Mouse (Mus musculus) spleen, postnatal 14 days (tissue): ENCODE results near the gene Dcakd.
"Not testable (repeated sequence)": the region's sequence is repeated elsewhere in the genome, so short reads cannot be mapped to it uniquely, and the experiment has no call there.

Source experiments
- DNase-seq, 2 experiments: peaks; one replicate each; pipeline ENCODE4 v3.0.0; 2021 to 2022; ENCODE audit warnings: low spot score in 2 of 2

Gene Dcakd

DNA sequence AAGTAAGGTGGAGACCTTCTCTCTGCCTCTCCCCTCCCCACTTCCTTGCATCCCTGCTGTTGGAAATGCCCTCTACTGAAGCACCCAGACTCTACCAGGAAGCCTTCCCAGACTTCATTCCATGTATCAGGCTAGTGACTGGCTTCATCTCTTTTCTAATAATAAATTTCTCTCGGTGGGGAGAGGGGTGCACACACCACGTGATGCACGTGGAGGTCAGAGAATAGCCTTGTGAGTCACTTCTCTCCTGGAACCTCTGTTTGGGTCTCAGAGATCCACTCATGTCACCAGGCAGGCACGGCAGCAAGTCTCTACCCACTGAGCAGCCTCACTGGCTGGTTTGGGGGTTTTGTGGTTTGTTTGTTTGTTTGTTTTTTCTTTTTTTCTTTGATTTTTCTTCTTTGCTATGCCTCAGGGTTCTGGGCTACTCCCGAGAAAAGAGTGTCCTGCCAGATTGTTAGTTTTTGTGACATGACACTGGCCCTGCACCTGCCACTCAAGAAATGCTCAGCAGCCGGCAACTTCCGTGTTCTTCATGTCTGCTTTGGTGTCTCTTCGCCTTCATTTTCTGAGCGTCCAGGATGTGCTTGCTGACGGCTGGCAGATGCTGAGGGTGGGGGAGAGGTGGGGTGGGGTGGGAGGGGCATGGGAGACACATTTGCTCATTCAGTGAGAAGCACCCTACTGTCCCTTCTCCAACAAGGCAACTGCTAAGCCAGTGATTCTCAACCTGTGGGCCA lies 46.8 kb downstream of the Dcakd start:
- DNase-seq, result no peak

DNA sequence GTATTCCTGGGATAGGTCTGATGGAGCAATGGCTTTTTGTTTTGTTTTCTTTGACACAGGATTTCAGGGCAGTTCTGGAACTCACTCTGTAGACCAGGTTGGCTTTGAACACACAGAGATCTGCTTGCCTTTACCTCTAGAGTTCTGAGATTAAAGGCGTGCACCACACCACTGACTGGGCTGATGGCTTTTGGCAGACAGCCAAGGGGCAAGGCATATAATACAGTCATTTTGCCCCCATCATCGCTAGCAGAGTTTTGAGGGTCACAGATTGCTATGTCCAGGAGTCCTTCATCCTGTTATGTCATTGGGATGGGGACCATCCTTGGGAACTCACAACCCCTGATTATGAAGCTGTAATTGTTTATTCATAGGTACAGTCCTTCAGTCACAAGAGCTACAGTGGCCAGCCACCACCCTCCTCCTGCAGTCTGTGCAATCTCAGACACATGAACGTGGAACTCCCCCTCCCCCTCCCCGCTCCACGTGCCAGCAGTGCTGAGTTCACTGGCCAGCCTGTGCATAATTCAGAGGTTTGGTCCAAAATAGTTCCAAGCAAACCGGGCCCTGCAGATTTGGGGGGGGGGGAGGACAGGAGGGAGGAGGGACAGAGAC lies 50.0 kb downstream of the Dcakd start:
- no peak for DNase-seq

DNA sequence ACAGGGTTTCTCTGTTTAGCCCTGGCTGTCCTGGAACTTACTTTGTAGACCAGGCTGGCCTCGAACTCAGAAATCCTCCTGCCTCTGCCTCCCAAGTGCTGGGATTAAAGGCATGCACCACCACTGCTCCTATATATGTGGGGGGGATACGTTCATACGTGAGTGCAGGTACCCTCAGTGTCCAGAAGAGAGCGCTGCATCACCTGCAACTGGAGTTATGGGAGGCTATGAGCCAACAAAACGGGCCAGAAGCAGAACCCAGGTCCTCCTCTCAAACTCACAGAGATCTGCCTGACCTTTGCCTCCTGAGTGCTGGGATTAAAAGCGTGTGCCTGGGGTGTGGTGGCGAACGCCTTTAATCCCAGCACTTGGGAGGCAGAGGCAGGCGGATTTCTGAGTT lies 52.2 kb downstream of the Dcakd start:
- DNase-seq, result not testable (repeated sequence)

DNA sequence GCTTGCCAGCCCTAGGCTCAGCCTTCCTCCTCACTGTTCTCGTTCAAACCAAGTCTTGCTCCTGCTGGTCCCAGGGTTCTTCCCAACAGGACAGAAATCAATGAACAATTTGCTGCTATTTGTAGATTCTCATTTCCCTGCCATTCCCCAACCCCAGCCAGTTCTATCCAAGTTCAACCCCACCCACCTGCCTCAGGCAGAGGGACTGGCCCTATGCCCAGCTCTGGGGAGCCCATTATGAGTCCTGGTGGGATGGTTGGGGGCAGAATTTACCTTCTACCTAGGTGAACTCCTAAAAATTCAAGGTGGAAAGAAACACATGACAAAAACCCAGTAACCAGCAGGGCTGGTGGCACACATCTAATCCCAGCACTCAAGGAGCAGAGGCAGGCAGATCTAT lies 55.8 kb downstream of the Dcakd start:
- no peak for DNase-seq

DNA sequence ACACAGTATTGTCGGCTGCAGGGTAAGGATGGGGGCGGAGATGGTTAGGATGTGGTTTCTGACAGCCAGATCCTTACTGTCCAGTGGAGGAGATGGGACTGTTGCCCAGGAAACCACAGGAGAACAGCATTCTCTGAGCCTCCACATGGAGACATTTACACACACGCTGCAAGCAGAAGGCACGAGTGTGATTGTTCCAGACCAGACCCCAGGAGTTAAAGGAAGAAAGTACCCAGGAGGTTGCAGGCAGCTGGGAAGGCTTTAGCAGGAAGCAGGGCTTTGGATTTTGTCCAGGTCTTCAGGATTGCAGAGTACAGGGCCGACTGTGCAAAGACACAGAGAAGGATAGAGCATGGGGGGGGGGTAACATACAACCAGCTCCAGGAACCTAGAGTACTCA lies 56.5 kb downstream of the Dcakd start:
- DNase-seq, result no peak

DNA sequence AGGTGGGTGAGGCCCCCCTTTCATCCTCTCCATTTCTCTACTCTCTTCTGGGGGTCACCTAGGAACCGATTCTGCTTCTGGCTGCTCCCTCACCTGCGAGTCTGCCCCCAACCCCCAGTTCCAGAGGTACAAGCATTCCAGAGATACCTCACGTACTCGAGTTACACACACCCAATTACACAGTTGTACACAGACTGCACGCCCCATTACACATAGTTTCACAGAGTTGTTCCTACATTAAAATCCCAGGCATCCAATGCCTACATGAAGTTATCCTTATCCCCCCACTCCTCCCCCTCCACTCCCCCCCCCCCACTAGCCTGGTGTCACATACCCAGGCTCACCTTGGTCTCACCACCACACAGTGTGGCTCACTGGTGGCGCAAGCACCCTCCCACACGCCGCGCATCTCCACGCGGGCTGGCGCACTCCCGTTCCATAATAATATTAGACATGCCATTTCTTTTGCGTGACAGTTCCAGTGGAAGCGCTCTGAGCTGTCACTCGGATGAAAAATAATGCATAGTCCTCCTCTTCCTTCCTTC lies 63.5 kb downstream of the Dcakd start:
- no peak for DNase-seq

DNA sequence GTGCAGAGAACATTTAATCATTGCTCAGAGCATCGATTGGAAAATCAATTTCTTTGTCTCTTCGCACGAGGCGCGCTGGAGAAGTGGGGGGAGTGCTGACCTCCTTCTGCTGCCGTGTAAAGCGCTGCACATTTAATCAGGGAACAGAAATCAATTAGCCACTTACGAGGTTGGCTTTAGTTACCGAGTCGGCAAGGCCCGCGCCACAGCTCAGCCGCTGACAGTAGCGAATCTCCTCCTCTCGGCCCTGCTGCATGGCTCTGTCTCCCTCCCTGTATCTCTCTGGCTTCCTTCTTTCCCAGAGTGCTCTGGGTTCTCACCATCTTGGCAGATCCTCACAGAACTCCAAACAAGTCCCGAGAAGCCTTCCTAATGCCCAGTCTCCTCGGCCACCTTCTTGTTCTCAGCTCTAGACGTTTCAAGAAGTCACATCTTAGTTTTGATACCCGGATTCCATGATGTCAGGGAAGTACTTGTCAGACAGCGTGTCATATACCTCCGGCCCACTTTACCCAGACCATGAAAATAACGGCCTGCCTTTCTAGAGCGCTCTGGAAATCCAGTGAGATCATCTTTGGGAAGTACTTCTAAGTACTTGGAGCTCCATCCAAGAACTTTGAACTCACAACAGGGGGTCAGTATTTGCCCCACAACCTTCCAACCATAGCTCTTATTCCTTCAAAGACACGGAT lies 64.1 kb downstream of the Dcakd start:
- DNase-seq, result no peak

DNA sequence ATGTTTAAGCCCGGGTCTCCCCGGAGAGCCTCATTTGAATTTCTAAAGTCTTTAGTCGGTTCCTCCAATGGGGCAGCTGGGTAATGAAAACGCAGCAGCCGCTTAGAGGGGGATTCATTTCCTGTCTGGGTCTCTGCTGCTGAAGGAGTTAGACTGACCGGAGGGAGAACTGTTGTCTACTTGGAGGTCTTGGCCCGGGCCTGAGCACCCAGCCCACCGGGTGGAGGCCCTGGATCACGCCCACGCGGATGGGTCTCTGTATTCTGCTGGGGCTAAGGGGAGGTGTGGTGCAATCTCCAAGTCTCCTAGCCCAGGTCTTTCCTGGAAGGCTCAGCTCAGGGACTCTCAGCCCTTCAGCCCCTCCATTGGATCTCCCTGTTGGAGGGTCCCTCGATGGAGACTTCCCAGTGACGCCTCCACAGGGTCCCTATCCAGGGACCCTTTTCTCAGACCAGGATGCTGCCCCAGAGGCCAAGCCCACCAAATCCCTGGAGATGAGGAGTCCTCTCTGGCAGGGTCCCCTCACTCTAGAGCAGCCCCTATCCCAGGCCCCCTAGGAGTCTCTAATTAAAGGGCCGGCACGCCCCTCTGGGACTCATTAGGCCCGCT lies 64.8 kb downstream of the Dcakd start:
- no peak for DNase-seq

DNA sequence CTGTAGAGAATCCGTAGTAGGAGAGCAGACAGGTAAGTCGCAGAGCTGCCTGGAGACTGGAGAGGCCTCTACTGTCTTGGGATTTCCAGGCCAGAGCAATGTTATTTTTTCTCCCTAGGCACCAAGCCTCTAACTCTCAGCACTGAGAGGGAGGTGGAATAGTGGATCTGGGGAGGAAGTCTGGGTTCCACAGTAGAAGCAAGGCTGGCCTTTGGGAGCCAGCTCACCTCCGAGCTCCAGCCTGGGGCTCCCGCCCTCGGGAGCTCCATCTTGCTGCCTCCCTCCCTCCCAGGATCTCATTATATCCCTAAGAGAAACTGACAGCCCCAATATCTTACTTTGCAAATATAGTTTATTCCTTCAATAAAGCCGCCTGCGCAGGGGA lies 65.3 kb downstream of the Dcakd start:
- no peak for DNase-seq

DNA sequence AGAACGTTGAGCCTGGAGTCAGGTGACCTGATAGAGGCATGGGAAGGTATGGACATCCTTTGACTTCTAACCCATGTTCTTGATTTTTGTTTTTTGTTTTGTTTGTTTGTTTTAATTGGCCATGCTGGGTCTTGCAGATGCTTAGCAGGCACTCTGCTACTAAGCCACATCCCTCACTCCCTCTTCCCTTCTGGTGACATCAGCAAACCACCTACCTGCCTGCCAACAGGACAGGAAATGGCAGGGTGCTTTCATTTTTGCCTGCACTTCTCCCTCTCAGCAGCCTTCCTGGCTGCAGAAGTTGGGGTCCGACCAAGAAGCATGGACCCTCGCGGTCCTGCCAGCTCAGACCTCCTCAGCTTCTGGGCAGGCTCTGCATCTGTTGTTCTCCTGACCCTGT lies 67.1 kb downstream of the Dcakd start:
- no peak for DNase-seq

DNA sequence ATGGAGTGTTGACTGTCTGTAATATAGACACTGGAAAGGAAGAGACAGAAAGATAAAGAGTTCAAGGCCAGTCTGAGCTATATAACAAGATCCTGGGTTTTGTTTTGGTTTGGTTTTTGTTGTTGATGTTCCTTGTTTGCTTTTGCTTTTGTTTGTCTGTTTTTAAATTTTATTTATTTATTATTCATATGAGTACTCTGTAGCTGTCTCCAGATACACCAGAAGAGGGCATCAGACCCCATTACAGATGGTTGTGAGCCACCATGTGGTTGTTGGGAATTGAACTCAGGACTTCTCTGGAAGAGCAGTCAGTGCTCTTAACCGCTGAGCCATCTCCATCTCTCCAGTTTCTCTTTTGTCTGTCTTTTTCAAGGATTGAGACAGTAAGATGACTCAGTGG lies 69.3 kb downstream of the Dcakd start:
- DNase-seq, result no peak

DNA sequence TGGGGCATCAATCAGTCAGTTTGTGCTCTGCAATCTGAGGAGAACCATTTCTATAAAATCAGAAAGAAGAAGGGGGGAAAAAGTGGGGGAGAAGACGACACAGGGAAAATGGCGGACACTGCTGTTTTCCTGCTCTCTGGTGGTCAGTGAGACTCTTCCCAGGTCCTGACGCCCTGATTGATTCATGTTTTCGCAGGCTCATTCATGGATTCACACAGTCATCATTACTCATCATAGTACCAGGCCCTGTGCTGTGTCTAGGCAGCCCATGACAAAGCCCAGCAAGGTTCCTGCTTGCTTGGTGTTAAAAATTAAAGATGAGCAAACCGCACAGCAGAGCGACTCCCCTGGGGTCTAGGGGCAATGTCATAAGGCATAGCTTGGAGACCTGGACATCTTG lies 69.7 kb downstream of the Dcakd start:
- DNase-seq, result no peak

DNA sequence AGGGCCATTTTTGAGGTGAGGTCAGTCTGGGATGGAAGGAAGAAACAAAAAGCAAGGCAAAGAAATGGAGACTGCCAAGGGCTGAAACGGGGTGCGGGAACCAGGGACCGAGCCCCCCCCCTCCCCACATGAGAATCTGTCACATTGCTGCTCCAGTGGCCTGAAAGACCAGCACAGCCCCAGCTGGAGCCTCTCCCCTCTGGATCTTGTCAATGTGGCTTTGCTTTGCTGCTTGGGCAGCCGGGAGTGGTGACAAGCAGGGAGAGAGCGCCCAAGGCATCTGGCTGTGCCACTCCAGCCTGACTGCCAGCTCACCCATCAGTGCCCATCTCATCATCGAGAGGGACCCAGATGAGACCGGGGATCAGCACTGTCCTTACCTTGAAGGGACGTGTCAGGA lies 70.4 kb downstream of the Dcakd start:
- no peak for DNase-seq

DNA sequence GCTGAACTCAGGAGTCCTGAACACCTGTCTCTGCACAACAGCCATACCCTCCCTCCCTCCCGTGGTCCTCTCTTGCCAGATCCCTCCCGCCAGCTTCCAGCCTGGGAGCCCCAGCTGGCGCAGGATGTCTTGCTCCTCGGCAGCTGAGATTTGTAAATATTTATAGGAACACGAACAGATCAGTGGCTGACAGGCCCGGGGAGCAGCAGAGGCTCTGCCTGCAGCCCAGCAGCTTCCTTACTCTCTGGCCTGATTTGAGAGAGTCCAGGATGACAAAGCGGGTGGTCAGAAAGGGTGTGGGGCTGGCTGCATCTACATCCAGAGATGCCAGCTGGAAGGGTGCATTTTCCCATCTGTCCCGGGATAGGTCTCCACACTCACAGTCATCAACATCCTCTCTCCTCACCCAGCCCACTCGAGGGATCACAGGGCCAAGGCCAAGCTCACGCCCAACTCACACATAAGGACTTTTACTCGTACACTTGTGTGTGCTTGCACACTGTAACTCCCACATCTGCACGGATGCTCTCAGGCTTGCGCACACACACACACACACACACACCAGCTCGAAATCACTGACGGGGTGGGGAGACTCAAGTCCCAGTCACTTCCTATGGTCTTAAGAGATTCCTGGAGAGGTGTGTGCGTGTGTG lies 71.0 kb downstream of the Dcakd start:
- DNase-seq, result no peak

DNA sequence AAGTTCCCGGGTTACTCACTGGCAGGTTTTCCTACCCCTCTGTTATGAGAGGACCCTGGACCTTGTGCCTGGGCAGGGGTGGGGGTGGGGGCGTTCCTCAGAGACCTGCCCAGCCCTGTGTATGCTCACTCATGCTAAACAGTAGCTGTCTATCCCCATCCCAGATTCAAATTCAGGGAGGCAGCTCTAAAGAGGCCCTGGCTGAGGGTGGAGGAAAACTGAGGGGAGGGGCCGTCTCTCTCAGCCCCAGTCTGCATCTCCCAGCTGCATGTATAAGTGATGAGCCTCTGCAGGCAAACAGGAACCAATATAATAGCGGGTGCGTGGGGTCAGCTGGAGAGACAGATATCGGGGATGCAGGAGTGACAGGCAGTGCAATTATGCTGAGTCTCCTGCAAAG lies 75.2 kb downstream of the Dcakd start:
- DNase-seq, result no peak

DNA sequence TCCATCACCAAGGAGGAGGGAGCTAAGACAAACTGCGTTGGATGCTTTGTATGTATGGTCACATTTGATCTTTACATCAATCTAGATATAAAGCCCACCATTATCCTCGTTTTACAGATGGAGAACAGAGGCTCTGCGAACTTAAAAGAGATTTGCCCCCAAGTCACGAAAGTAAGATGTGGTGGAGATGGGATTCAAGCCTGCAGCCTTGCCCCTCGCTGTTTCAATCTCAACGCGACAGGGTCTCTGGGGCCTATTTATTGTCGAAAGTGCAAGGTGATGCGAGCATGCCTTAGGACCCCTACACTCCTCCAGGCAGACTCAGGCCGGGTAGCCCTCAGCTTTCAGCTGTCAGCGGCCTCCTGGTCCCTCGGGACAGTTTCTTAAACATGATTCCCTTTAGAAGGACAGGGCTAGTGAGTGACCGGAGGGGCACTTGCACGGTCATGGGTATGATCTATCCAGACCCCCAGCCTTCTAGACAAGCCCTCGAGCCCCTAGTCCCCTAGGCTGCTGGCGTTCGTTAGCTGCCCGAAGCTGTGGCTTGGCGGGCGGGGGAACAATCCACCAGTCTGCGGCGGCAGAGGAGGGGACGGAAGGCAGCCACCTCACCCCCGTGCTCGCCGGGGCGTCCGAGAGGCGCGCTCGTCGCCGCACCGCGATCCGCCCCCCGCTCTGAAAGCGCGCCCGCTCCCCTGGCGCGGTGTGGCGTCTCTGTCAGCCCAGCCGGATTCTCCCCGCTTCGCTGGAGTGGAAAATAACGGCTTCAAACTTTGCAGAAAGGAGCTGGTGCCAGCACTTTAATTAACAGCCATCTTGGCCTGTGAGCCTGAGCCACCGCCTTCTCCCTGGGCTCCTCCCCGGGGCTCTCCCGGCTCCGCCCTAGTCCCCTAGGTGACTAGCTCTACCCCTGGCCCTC lies 79.8 kb downstream of the Dcakd start:
- DNase-seq, result no peak

DNA sequence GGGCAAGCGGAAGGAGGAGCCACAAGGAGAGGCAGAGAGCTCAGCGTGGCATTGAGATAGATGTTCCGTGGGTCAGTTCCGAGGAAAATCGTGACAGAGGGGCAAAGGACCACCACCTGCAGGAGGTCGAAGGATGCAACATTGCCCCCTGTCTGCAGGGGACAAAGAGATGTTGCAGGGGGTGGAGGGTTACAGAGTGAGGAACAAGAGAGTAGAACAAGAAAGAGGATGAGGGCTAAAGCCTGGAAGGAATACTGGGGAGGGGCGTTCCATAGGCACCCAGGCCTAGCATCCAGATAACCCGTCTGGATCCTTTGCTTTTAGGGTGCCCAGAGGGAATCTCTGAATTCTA lies 81.2 kb downstream of the Dcakd start:
- no peak for DNase-seq

DNA sequence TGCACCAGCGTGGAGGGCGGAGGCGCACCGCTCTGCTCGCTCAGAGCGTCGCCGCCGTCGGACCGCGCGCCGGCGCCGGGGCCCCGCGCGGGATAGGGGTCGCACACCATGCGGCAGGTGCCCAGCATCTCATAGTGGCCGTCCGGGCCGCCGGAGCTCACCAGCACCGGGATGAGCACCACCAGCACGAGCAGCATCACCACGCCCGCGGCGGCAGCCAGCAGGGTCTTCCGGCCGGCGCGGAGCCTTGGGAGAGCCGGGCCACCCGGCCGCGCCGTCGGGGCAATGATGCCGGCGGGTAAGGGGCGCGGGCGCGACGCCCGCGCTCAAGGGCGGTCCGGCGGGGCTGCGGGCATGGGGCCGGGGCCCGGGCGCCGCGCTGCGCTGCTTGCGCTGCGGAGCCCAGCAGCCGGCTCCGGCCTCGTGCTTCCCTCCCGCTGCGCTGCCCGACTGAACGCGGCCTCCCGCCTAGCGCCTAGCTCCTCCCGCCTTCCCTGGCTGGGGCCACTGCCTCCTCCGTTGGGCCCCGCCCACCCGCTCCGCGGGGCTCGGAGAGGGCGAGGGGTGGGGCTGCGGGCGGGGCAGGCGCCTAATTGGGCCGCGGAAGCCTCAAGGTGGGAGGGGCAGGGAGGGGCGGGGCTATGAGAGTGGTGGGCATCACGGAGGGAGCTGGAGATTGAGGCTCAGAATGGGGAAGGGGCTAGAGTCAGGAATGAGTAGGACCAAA lies 81.7 kb downstream of the Dcakd start, which contains the start of gene C1ql1:
C1ql1 (minus strand) TSS at position 424 of the 727 bp plus-strand sequence.
- peak; percentile 51 to 60 for DNase-seq

DNA sequence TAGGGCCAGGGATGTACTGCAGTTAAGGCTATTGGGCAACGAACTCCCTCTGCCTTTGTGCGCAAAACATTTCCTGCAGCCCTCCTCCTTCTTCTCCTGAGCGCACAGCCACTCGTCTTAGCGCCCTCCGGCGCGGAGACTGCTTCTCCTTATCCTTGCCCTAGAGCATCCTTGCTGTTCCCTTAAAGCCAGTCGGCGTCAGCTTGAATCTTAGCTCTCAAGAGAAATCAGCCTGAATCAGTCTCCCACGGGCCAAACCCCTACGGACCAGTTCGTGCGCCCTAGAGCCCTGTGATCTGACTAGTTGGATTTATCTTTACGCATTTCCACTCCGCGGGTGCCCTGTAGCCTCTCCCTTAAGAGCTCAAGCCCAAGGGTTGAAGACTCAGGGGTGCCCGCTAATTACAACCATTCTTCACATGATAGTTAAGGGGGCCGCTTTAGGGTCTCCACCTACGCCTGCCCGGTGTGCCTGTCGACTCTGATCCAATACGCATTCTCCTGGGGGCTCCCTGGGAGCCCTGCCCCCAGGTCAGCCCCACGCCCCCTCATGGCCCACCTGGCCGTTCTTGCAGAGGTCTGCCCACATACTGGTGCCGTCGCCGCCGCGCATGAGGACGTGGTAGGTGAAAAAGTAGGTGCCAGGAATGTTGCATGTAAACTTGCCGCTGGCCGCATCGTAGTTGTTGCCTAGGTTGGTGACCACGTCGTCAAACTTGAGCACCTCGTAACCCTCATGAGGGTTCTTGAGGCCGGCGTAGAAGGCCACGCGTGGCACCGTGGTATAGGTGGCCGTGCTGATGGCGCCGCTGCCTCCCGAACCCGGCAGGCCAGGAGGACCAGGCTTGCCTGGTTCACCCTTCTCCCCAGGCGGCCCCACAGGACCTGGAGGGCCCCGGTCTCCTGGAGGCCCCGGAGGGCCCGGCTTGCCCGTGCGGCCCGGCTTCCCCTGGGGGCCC lies 82.5 kb downstream of the Dcakd start:
- no peak for DNase-seq
